Mouse (Mus musculus) A20 (cell line): ENCODE data around the gene Prune2.
"Not testable (repeated sequence)": the region's sequence is repeated elsewhere in the genome, so short reads cannot be mapped to it uniquely, and the experiment has no call there.

Experiments
- DNase-seq: peaks from one replicate; pipeline ENCODE4 v3.0.0-alpha.2; 2011; ENCODE audit warnings: low read depth, low spot score

The Prune2 gene

GRCm38 (mm10) chr19:17125380-17125779, 169.5 kb downstream of the Prune2 start:
- no peak for DNase-seq

- no peak for DNase-seq
Measured at GRCm38 (mm10) chr19:17130544-17130943, 174.6 kb downstream of the Prune2 start.

- DNase-seq: no peak
Measured at GRCm38 (mm10) chr19:17136677-17137460, 181.0 kb downstream of the Prune2 start.

- no peak for DNase-seq
Measured at GRCm38 (mm10) chr19:17137656-17138055, 181.7 kb downstream of the Prune2 start.

- DNase-seq: no peak
Measured at GRCm38 (mm10) chr19:17138144-17138915, 182.4 kb downstream of the Prune2 start.

GRCm38 (mm10) chr19:17140016-17140914, 184.3 kb downstream of the Prune2 start:
- no peak for DNase-seq

GRCm38 (mm10) chr19:17143245-17143644, 187.3 kb downstream of the Prune2 start:
- no peak for DNase-seq

GRCm38 (mm10) chr19:17144205-17144604, 188.3 kb downstream of the Prune2 start:
- DNase-seq: no peak

GRCm38 (mm10) chr19:17150064-17150463, 194.1 kb downstream of the Prune2 start:
- no peak for DNase-seq

GRCm38 (mm10) chr19:17151781-17152180, 195.9 kb downstream of the Prune2 start:
- no peak for DNase-seq

- DNase-seq: no peak
Measured at GRCm38 (mm10) chr19:17152461-17152860, 196.5 kb downstream of the Prune2 start.

- no peak for DNase-seq
Measured at GRCm38 (mm10) chr19:17153911-17154639, 198.2 kb downstream of the Prune2 start.

- DNase-seq: no peak
Measured at GRCm38 (mm10) chr19:17155216-17155615, 199.3 kb downstream of the Prune2 start.

GRCm38 (mm10) chr19:17159676-17160075, 203.8 kb downstream of the Prune2 start:
- no peak for DNase-seq

GRCm38 (mm10) chr19:17160231-17160630, 204.3 kb downstream of the Prune2 start:
- DNase-seq: no peak

- DNase-seq: peak; percentile 68
Measured at GRCm38 (mm10) chr19:17163511-17163953, 207.6 kb downstream of the Prune2 start.

GRCm38 (mm10) chr19:17166288-17166687, 210.4 kb downstream of the Prune2 start:
- peak; percentile 52 for DNase-seq

- DNase-seq: no peak
Measured at GRCm38 (mm10) chr19:17168186-17168585, 212.3 kb downstream of the Prune2 start.

- DNase-seq: no peak
Measured at GRCm38 (mm10) chr19:17169746-17170145, 213.8 kb downstream of the Prune2 start.

- not testable (repeated sequence) for DNase-seq
Measured at GRCm38 (mm10) chr19:17174501-17174900, 218.6 kb downstream of the Prune2 start.

- DNase-seq: no peak
Measured at GRCm38 (mm10) chr19:17180506-17180905, 224.6 kb downstream of the Prune2 start.
